Comparison of ENCODE assay signal across 8 mouse cellular contexts in the genomic region with DNA sequence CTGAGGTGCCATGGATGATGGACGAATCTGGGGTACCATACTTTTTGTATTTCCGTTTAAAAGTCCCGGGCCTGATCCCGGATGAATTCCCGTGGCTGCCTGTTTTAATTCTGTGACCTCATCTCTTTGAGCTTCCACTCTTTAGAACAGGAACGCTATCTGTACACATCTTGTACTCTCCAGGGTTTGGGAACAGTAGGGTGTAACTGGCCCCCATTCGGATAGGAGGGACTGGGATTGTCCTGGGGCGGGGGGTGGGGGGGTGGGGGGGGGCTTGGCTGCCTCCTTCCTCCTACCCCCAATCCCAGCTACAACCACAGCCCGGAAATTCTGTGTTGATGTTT. TPM values are rescaled to one million over a fixed set of nuclear protein-coding genes. Genes with fewer than 3 reads are reported as not detected.
A peak's percentile ranks its signal among the peaks of the same experiment; 100 is the strongest.
DNase-seq lines count a peak whose midpoint lies in the region; ATAC-seq and TF ChIP-seq lines count a peak whose summit lies in the region.

No protein-coding gene starts in this region.

- no peak for TF ChIP-seq POLR2A in liver, adult 2 months (IDR thresholded peaks at IDR 0.05; ENCODE audit: extremely low read depth, insufficient read depth, low read length)

- H3K36me3 ChIP-seq in liver, adult 2 months (ENCODE audit: control insufficient read depth, insufficient read depth, low read length) = no peaks in the 10 kb centered on the region
- H3K36me3 ChIP-seq in forebrain, embryonic 10.5 days (replicated peaks) = no peaks in the 10 kb centered on the region
- H3K36me3 ChIP-seq in limb, embryonic 11.5 days (ENCODE audit: control insufficient read depth, insufficient read depth, low read length) = no peaks in the 10 kb centered on the region

- DNase-seq in liver, adult 2 months (ENCODE audit: extremely low read depth, low read depth, low spot score) = no peak
- DNase-seq in liver = no peak
- DNase-seq in forebrain, embryonic 10.5 days (ENCODE audit: extremely low spot score, low spot score) = no peak
- DNase-seq in limb, embryonic 11.5 days (ENCODE audit: low spot score) = no peak
- peak; percentile 11 for DNase-seq in naive thymus-derived CD4-positive, alpha-beta T cell, adult 2 months (ENCODE audit: low read depth)
- DNase-seq in yolk sac, embryonic 10.5 days (ENCODE audit: low spot score) = no peak
- no peak for DNase-seq in cerebellum, adult 18-20 months

- H3K9ac ChIP-seq in liver, adult 2 months (ENCODE audit: low read depth, low read length) = peak overlapping the region; percentile 6; the same call in 1 of the 2 replicates
- no peak overlapping the region for H3K9ac ChIP-seq in limb, embryonic 11.5 days (ENCODE audit: low read length)

- peak overlapping the region; percentile 99; the same call in 1 of the 2 replicates for H3K4me2 ChIP-seq in limb, embryonic 11.5 days (ENCODE audit: low read depth, severe bottlenecking)

- H3K27ac ChIP-seq in liver, adult 2 months (replicated peaks; ENCODE audit: insufficient read depth, low read depth, low read length) = peak overlapping the region; percentile 30
- no peak overlapping the region for H3K27ac ChIP-seq in forebrain, embryonic 10.5 days
- H3K27ac ChIP-seq in limb, embryonic 11.5 days (replicated peaks; ENCODE audit: low read depth, low read length) = no peak overlapping the region

- H3K4me3 ChIP-seq in liver, adult 2 months (ENCODE audit: insufficient read depth, low read depth, low read length) = peak overlapping the region; percentile 56; the same call in 1 of the 2 replicates
- peak overlapping the region; percentile 71 for H3K4me3 ChIP-seq in forebrain, embryonic 10.5 days
- H3K4me3 ChIP-seq in limb, embryonic 11.5 days (ENCODE audit: low read depth, low read length) = no peak overlapping the region

- whole genome bisulfite sequencing in liver, adult 2 months = 13% methylated on average over 9 of the region's 9 CpGs
- 38% methylated on average over 9 of the region's 9 CpGs for WGBS in forebrain, embryonic 10.5 days
- WGBS in limb, embryonic 11.5 days = 39% methylated on average over 9 of the region's 9 CpGs

- H3K9me3 ChIP-seq in forebrain, embryonic 10.5 days = no peaks in the 10 kb centered on the region
- no peaks in the 10 kb centered on the region for H3K9me3 ChIP-seq in limb, embryonic 11.5 days (ENCODE audit: control insufficient read depth, low read length)

- H3K4me1 ChIP-seq in liver, adult 2 months (ENCODE audit: control insufficient read depth, insufficient read depth, low read length) = peaks cover 18% of the 10 kb centered on the region
- H3K4me1 ChIP-seq in forebrain, embryonic 10.5 days = peaks cover 33% of the 10 kb centered on the region
- no peaks in the 10 kb centered on the region for H3K4me1 ChIP-seq in limb, embryonic 11.5 days (ENCODE audit: control insufficient read depth, insufficient read depth, low read length)

- H3K79me2 ChIP-seq in liver, adult 2 months (ENCODE audit: control insufficient read depth, insufficient read depth, low read length) = peaks cover 22% of the 10 kb centered on the region; the same call in 1 of the 2 replicates

- no peak for TF ChIP-seq CTCF in liver, adult 2 months (IDR thresholded peaks at IDR 0.05; ENCODE audit: low read depth, low read length)

- no peaks in the 10 kb centered on the region for H3K27me3 ChIP-seq in liver, adult 2 months (ENCODE audit: control insufficient read depth, insufficient read depth, low read length)
- H3K27me3 ChIP-seq in forebrain, embryonic 10.5 days (ENCODE audit: poor library complexity, severe bottlenecking) = peaks cover 59% of the 10 kb centered on the region
- no peaks in the 10 kb centered on the region for H3K27me3 ChIP-seq in limb, embryonic 11.5 days (ENCODE audit: control insufficient read depth, insufficient read depth, low read length)

- no peak for ATAC-seq in limb, embryonic 11.5 days (ENCODE audit: insufficient number of reproducible peaks, low FRiP score, low TSS enrichment, low read depth)
- no peak for ATAC-seq in frontal cortex, adult (ENCODE audit: low TSS enrichment)

RNA-seq across cellular contexts. Expression of gene Rin3, which starts 1.4 kb away (rescaled TPM):
- total RNA-seq in liver, adult 2 months (2014; rRNA removed) = 4.9 and 9.2 TPM in 2 replicates
- 8.4 and 12.0 TPM in 2 replicates for polyA plus RNA-seq in liver, adult 2 months (2012; rRNA removed)
- polyA plus RNA-seq in forebrain, embryonic 10.5 days (2016; fragmentation: Nextera tagmentation; extraction: Ambion mirVana) = 2.8 and 3.3 TPM in 2 replicates
- 3.9 and 4.2 TPM in 2 replicates for polyA plus RNA-seq in limb, embryonic 11.5 days (2014; fragmentation: Nextera tagmentation; extraction: Ambion mirVana)
